Mouse (Mus musculus) embryonic stem cell, embryonic (primary cell): ENCODE results near the gene Abcd1.

Experiments used
- CTCF ChIA-PET, 4 experiments: fragments of 300-600 bp in 2 of 4; fragments of 350-600 bp in 2 of 4; sonication (Branson Sonifier 250); formaldehyde crosslinking; loops; one replicate each; lab custom pipeline; 2022; ENCODE audit warnings: inconsistent platforms in 2 of 4; lab: Charles Lee
- POLR2A ChIA-PET, 4 experiments: fragments of 300-600 bp in 2 of 4; fragments of 350-600 bp in 2 of 4; sonication (Branson Sonifier 250); formaldehyde crosslinking; loops; one replicate each; lab custom pipeline; 2022; ENCODE audit warnings: antibody characterized with exemption in 4 of 4, inconsistent platforms in 1 of 4; lab: Charles Lee

Gene Abcd1

GRCm38 (mm10) chrX:73774802-73775483 is 58.5 kb downstream of the Abcd1 start:
- POLR2A ChIA-PET, result interaction anchor here (0.6 to 5.6 kb wide), 30 partner anchors 8 to 495 kb away, joined by 3 to 56 read pairs (median 4); partner anchors contain the start of genes Bcap31 (in 3 of the 4), Abcd1 (in 2 of the 4), Idh3g (in 2 of the 4) and Ssr4 (in 2 of the 4)

GRCm38 (mm10) chrX:73782227-73782626 is 65.8 kb downstream of the Abcd1 start:
- ChIA-PET POLR2A (interaction anchor here in 2 of 4 experiments (0.9 to 9.3 kb wide), 8 partner anchors 10 to 522 kb away, joined by 3 to 100 read pairs (median 3); partner anchors contain the start of gene Gdi1 (in 1 of the 2)), CTCF (no interaction called here)

More at GRCm38 (mm10) chrX:73774802-73775483, 58.5 kb downstream of the Abcd1 start:
- CTCF ChIA-PET, result interaction anchor here in 1 of 4 experiments (1.2 kb wide), 1 partner anchor 156 kb away, joined by 3 read pairs; the partner anchor contains the start of gene Renbp

GRCm38 (mm10) chrX:73785666-73786065 is 69.3 kb downstream of the Abcd1 start:
- ChIA-PET POLR2A (interaction anchor here (0.6 to 9.3 kb wide), 33 partner anchors 10 to 587 kb away, joined by 3 to 100 read pairs (median 6); partner anchors contain the start of genes Renbp (in 2 of the 4), Srpk3 (in 2 of the 4), Abcd1 (in 1 of the 4) and Arhgap4 (in 1 of the 4)), CTCF (interaction anchor here in 2 of 4 experiments (0.7 to 3.9 kb wide), 4 partner anchors 10 to 153 kb away, joined by 3 to 22 read pairs (median 4); no protein-coding TSS in a partner anchor)

- POLR2A ChIA-PET, result interaction anchor here (0.6 to 9.3 kb wide), 42 partner anchors 9 to 595 kb away, joined by 3 to 100 read pairs (median 4); partner anchors contain the start of genes Bcap31 (in 3 of the 4), Abcd1 (in 2 of the 4), Renbp (in 2 of the 4) and Srpk3 (in 2 of the 4)
- CTCF ChIA-PET, result interaction anchor here in 1 of 4 experiments (0.6 to 3.9 kb wide), 4 partner anchors 9 to 463 kb away, joined by 3 to 22 read pairs (median 4); partner anchors contain the start of gene Flna
These were observed 70.2 kb downstream of the Abcd1 start, which contains the start of the genes Idh3g and Ssr4 for GRCm38 (mm10) chrX:73786364-73787224. Gene Idh3g (minus strand): TSS chrX:73786897. Gene Ssr4 (plus strand): TSS chrX:73787028.

- POLR2A ChIA-PET, result interaction anchor here (0.6 to 9.3 kb wide), 32 partner anchors 9 to 595 kb away, joined by 3 to 100 read pairs (median 6); partner anchors contain the start of genes Bcap31 (in 3 of the 4), Abcd1 (in 2 of the 4), Renbp (in 2 of the 4) and Srpk3 (in 2 of the 4)
- CTCF ChIA-PET, result interaction anchor here in 1 of 4 experiments (3.9 kb wide), 1 partner anchor 11 kb away, joined by 22 read pairs; no protein-coding TSS in a partner anchor
These were observed 70.8 kb downstream of the Abcd1 start for GRCm38 (mm10) chrX:73787225-73787558.
